Mouse (Mus musculus) neural tube, embryonic 11.5 days (tissue): ENCODE data around the gene Agxt. TPM values are rescaled to one million over a fixed set of nuclear protein-coding genes. Genes with fewer than 3 reads are reported as not detected.

Source experiments
- polyA plus RNA-seq: library from polyadenylated mRNA; unstranded; fragments of >200 nt; fragmentation: Nextera tagmentation; extraction: Ambion mirVana; gene quantifications from 2 replicates; pipeline ENCODE4 v1.2.1, GENCODE M21; 2014

Gene Agxt
- polyA plus RNA-seq, 1 experiment from 2014 or later: not detected

Other genes starting within 250 kb of the Agxt start
- gene Ankmy1, start 232.3 kb upstream of the Agxt start, polyA plus RNA-seq: 0.23 and 0.62 TPM in 2 replicates
- 8.6 and 9.4 TPM in 2 replicates for gene Dusp28, start 228.3 kb upstream of the Agxt start, polyA plus RNA-seq
- 22.3 and 25.6 TPM in 2 replicates for gene Rnpepl1, start 224.5 kb upstream of the Agxt start, polyA plus RNA-seq
- gene Capn10, start 200.9 kb upstream of the Agxt start, polyA plus RNA-seq: 39.2 and 43.4 TPM in 2 replicates
- 0.13 and 0.55 TPM in 2 replicates for gene Gpr35, start 184.4 kb upstream of the Agxt start, polyA plus RNA-seq
- not detected in 2 replicates for gene Aqp12, start 128.9 kb upstream of the Agxt start, polyA plus RNA-seq
- 58.0 and 73.8 TPM in 2 replicates for gene Kif1a, start 33.3 kb upstream of the Agxt start, polyA plus RNA-seq
- 0.57 TPM in 1 of 2 replicates, not detected in the other for gene 2310007B03Rik, start 25.7 kb downstream of the Agxt start, polyA plus RNA-seq
- 0.12 and 0.15 TPM in 2 replicates for gene Crocc2, start 33.5 kb downstream of the Agxt start, polyA plus RNA-seq
- gene Sned1, start 100.6 kb downstream of the Agxt start, polyA plus RNA-seq: 5.3 and 6.6 TPM in 2 replicates
- gene Mterf4, start 170.7 kb downstream of the Agxt start, polyA plus RNA-seq: 34.5 and 38.5 TPM in 2 replicates
- gene Ppp1r7, start 207.6 kb downstream of the Agxt start, polyA plus RNA-seq: 78.2 and 79.0 TPM in 2 replicates
- gene Pask, start 208.2 kb downstream of the Agxt start, polyA plus RNA-seq: 17.4 and 18.9 TPM in 2 replicates
- gene Ano7, start 238.7 kb downstream of the Agxt start, polyA plus RNA-seq: 0.23 and 0.32 TPM in 2 replicates